Mouse (Mus musculus) cerebellum, postnatal 36 days (tissue): ENCODE measurements around the gene Ptk7.

Experiments used
- DNase-seq, 2 experiments: peaks; one replicate each; pipeline ENCODE4 v3.0.0; 2021 to 2022; ENCODE audit warnings: mixed read lengths in 2 of 2

Gene Ptk7

DNA sequence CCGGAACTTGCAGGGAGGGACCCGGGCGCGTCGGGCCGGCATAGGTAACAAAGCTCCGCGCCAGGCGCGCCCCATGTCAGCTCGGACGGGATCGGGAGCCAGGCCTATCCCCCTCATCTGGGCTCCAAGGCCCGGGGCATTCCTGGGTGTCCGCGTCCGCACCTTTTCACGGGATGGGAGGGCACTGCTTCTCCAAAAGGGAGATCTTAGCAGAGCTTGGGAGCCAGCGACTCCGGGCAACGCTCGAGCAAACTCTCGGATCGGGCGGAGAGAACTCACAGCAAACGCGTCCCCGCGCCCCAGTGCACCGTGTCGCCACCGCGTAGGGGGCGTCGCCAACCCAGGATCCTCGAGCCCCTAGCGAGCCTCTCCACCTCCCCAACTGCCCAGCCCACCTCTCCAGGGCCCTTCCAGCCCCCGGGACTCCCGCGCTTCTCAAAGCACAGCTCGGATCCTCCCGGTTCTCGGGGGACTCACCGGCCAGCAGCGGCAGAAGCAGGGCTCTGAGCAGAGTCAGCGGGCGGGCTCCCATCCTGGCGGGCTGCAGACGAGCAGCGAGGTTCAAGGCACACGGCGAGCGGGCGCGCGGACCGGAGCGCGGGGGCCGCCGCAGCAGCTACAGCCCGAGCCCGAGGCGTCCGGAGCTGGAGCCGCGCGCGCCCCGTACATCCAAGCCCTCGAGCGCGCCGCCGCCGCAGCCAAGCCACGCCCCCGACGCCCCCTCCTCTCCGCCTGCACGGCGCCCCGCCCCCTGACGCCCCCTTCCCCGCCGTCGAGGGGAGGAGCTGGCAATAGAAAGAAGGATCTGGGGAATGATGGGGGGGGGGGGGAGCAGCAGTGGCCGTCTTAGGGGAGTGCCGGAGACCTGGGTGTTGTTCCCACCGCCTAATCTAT is at the start of gene Ptk7:
Gene Ptk7 (minus strand): TSS at position 714 of the 894 bp plus-strand sequence.
- DNase-seq = peak; percentile 42 to 63

GRCm38 (mm10) chr17:46678911-46679310 is 49.6 kb upstream of the Ptk7 start:
- DNase-seq = no peak

- DNase-seq = no peak
Observed at GRCm38 (mm10) chr17:46678416-46678815, 49.1 kb upstream of the Ptk7 start, which contains the start of gene Mea1. TSS of gene Mea1 (plus strand) at chr17:46678793.

DNA sequence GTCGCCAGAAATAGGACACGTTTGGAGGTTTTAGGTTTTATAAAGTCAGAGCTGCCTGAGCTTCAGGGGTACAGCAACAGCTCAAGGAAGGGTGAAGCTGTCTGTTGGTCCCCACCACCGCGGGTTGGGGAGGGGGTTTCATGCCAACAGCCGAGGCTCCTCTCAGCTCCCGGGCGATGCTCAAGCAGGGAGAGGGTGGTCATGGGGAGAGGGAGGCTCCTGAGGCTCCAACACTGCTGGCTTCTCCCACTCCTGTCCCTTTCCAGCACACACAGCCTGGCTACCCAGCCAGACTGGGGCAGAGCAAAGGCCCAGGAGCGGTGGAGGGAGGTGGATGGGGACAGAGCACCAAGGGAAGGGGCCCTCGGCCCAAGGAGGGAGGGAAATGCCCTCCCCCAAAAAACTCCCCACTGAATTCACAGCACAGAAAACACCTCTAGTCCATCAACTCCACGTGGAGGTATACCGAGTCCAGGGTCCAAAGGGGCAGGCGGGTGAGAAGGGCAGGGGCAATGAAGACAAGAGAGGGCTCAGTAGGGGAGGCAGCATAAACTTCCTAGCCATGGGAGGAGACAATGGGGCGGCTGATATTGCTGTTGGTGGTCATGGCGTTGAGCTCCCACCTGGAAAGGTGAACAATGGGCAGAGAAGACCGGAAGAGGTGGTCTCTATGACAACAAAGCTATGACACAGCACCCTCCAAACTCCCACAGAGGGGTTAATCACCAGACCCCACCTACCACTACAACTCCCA is 45.4 kb upstream of the Ptk7 start:
- no peak for DNase-seq

DNA sequence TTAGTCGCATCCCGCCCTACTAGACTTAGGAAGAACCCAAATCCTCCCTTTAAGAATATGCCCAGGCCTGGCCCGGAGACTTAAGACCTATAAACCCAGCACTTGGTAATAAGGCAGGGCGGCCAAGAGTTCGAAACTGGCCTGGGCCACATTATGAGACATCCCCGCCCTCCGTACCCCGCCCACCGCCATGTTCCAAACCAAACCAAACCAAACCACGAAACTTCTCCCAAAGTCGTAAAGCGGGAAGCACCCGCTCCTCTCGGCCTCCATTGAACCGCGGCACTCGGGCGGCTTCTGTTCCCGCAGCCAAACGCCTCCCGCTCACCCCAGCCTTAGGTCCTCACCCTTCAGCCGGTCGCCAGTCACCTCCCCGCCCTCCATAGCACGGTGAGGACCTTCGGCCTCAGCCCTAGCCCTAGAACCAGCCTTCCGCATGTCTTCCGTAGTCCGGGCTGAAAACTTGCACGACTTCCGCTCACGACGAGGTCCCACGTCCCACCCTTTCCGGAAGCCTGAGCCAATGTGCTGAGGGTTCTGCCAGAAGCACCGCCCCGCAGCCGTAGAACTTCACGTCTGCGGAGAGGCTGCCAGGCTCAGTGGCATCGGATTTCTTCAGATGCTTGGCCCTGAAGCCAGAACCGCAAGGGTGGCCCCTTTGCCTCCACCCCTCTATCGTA is 44.7 kb upstream of the Ptk7 start, which contains the start of gene Rrp36:
Gene Rrp36 (minus strand): TSS at position 503 of the 680 bp plus-strand sequence.
- DNase-seq = peak; percentile 84 to 85

DNA sequence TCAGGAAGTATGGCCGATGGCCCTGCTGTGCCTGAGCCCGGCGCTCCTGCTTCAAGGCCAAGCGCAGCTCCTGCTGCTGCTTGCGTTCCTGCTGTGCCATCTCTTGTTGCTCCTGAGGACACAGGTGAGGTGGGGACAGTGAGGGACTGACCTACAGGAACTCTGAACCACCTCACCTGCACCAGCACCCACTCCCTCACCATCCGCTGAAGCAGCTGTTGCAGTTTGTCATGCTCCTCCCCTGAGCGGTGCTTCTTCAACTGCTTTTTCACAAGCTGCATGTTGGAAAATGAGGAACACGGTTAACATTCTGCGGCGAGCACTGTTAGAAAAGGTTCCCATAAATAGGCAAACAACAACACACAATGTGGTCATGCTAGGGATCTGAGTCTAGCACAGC is 40.6 kb upstream of the Ptk7 start:
- no peak for DNase-seq

- no peak for DNase-seq
Observed at GRCm38 (mm10) chr17:46667712-46668111, 38.4 kb upstream of the Ptk7 start.

- DNase-seq = peak; percentile 72 to 74
Observed at GRCm38 (mm10) chr17:46662730-46663129, 33.4 kb upstream of the Ptk7 start.

- peak; percentile 69 to 73 for DNase-seq
Observed at GRCm38 (mm10) chr17:46661981-46662380, 32.7 kb upstream of the Ptk7 start.

DNA sequence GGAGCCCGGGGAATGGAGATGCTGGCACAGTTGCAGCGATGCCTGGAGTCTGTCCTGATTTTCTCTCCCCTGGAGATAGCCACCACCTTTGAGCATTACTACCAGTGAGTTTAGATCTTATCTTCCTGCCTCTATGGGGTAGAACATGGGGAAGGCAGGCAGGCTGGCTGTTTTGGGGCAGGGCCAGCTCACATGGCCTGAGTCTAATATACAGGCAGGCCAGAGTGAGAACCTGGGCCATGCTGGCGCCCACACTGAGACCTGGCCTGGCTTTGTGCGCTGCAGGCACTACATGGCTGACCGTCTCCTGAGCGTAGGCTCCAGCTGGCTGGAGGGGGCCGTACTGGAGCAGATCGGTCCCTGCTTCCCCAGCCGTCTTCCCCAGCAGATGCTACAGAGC is 32.0 kb upstream of the Ptk7 start:
- DNase-seq = peak; percentile 74 to 76

GRCm38 (mm10) chr17:46656054-46656453 is 26.8 kb upstream of the Ptk7 start:
- no peak for DNase-seq

DNA sequence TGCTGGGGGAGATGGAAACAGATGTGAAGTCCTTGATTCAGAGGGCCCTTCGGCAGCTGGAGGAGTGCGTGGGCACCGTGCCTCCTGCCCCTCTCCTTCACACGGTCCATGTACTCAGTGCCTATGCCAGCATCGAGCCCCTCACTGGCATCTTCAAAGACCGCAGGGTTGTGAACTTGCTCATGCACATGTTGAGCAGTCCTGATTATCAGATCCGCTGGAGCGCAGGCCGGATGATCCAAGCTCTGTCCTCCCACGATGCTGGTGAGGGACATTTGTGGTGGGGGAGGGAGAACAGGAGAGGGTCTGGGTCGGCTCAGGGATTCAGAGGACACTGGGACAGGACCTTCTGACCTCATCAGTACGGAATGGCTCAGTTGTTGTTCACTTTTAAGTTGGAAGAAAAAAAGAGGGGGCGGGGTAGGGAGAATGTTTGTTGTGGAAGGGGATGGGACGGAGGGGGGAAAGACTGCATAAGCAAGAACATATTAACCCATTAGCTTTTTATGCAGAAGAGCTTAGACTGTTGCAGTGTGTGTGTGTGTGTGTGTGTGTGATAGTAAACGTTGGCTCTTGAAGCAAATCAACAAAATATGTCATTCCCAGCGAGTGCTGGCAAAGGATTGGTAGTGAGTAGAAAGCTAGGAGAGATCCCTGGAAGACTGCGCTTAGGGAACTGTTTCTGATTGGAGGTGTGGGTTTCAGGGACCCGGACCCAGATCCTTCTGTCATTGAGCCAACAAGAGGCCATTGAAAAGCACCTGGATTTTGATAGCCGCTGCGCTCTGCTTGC is 22.6 kb upstream of the Ptk7 start:
- no peak for DNase-seq

- DNase-seq = no peak
Observed at GRCm38 (mm10) chr17:46651292-46651691, 22.0 kb upstream of the Ptk7 start.

GRCm38 (mm10) chr17:46650232-46651031 is 21.1 kb upstream of the Ptk7 start, which contains the start of gene Cul7:
TSS of gene Cul7 (plus strand) at chr17:46650337.
- peak; percentile 84 to 90 for DNase-seq

DNA sequence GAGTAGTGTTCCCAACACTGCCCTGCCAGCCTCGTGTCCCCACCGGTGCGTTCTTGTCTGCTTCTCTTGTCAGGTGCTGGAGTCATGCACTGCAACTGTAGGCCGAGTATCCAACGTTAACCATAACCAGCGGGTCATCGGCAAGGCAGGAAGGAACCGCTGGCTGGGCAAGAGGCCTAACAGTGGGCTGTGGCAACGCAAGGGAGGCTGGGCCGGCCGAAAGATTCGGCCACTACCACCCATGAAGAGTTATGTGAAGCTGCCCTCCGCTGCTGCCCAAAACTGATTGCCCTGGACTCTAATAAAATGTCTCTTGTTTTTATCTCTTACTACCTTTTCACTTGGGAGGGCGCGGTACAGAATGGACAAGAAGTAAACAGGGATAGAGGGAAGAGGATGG is 20.5 kb upstream of the Ptk7 start:
- DNase-seq = no peak

DNA sequence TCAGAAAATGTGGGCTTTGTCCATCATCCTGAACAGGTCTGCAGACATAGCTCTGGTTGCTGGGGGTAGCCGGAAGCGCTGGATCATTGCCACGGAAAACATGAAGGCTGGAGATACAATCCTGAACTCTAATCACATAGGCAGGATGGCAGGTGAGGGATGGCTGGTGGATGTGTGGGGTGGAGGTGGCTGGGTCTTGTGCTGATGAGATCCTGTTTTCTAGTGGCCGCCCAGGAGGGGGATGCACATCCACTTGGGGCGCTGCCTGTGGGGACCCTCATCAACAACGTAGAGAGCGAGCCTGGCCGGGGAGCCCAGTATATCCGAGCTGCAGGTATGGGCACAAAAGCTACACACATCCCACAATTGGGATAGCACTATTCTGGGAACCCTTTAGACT is 19.1 kb upstream of the Ptk7 start:
- no peak for DNase-seq

- DNase-seq = no peak
Observed at GRCm38 (mm10) chr17:46647279-46647678, 18.0 kb upstream of the Ptk7 start.

- DNase-seq = no peak
Observed at GRCm38 (mm10) chr17:46646322-46646662, 17.0 kb upstream of the Ptk7 start.

- peak; percentile 99 to 100 for DNase-seq
Observed at GRCm38 (mm10) chr17:46645561-46646321, 16.4 kb upstream of the Ptk7 start, which contains the start of the genes Klc4 and Mrpl2. TSS of gene Klc4 (minus strand) at chr17:46646022. TSS of gene Mrpl2 (plus strand) at chr17:46646229.

- DNase-seq = peak; percentile 53 to 65
Observed at GRCm38 (mm10) chr17:46644916-46645475, 15.7 kb upstream of the Ptk7 start.
